Mouse (Mus musculus): Measurements from ENCODE around the gene Adam19. TPM values are rescaled to one million over a fixed set of nuclear protein-coding genes. Genes with fewer than 3 reads are reported as not detected.
A peak's percentile ranks its signal among the peaks of the same experiment; 100 is the strongest.

Gene Adam19
- total and polyA plus RNA-seq, 3 experiments = 3.0 to 9.0 (median 4.5) TPM

DNA sequence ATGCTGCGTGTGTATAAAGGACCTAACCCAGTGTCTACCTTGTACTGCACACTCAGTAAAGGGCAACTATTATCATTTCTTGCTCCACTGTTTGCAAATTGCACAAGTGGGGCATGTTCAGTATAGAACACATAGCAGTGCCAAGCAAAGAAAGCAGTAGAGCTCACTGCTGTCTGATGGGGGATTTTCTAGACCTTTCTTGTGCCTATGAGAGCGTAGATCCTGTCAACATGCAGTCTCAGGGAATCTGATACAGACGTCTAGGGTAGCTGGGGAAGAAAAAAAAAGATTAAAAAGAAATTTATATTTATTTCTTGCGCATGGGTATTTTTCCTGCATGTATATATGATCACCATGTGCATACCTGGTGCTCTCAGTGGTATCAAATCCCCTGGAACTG is 14.4 kb downstream of the Adam19 start:
- Histone ChIP-seq H3K27me3 (replicated peaks) (no peaks in the 10 kb centered on the region), H3K9me3 (replicated peaks; ENCODE audit: low read length) (no peaks in the 10 kb centered on the region), H3K4me1 (ENCODE audit: control insufficient read depth in 1 of 2, insufficient read depth in 2 of 2) (peaks cover 0 to 21% of the 10 kb centered on the region in 2 experiments; a peak in 3 of 4 replicates), H3K36me3 (replicated peaks in 1 of 2; ENCODE audit: control insufficient read depth in 1 of 2, insufficient read depth in 1 of 2, low read length in 1 of 2) (no peaks in the 10 kb centered on the region), H3K79me2 (replicated peaks; ENCODE audit: control insufficient read depth, extremely low read depth, insufficient read depth, poor library complexity, severe bottlenecking) (no peaks in the 10 kb centered on the region), H3K4me3 (replicated peaks in 1 of 3; ENCODE audit: low read depth in 2 of 3, low read length in 2 of 3, poor library complexity in 1 of 3) (no peak overlapping the region), H3K9ac (ENCODE audit: insufficient read depth, low read depth) (no peak overlapping the region), H3K4me2 (ENCODE audit: insufficient read depth, low read depth, poor library complexity, severe bottlenecking) (no peak overlapping the region), H3K27ac (ENCODE audit: insufficient read depth, low read depth) (no peak overlapping the region)
- dilution Hi-C loops (cut with MboI; ENCODE audit: extremely low pct_ligation_motif_present, extremely low pct_unique_long_range_greater_than_20kb, low sequenced_read_pairs) (no loop called here), in situ Hi-C loops (cut with MboI; ENCODE audit: low pct_ligation_motif_present, low pct_unique_long_range_greater_than_20kb, low sequenced_read_pairs) (no loop called here)
- DNase-seq (ENCODE audit: extremely low read depth) = no peak
- TF ChIP-seq BHLHE40 (IDR thresholded peaks at IDR 0.05; ENCODE audit: low read depth, low read length) (no peak), MXI1 (IDR thresholded peaks at IDR 0.05; ENCODE audit: low read depth, low read length) (no peak), CHD1 (IDR thresholded peaks at IDR 0.05; ENCODE audit: low read depth, low read length) (no peak), ELF1 (IDR thresholded peaks at IDR 0.05; ENCODE audit: low read depth, low read length) (no peak), POLR2A (IDR thresholded peaks at IDR 0.05; ENCODE audit: low read depth, low read length) (no peak), MAZ (IDR thresholded peaks at IDR 0.05; ENCODE audit: low read depth, low read length) (no peak), IRF4 (IDR thresholded peaks at IDR 0.05; ENCODE audit: low read depth, low read length) (no peak), TCF12 (IDR thresholded peaks at IDR 0.05; ENCODE audit: low read depth, low read length) (no peak), GABPA (IDR thresholded peaks at IDR 0.05; ENCODE audit: insufficient replicate concordance, low read depth, low read length) (no peak), CTCF (conservative IDR thresholded peaks at IDR 0.05 in 1 of 2, IDR thresholded peaks at IDR 0.05 in 1 of 2; ENCODE audit: low read depth in 2 of 2, low read length in 2 of 2) (no peak), JUND (conservative IDR thresholded peaks at IDR 0.05; ENCODE audit: low read depth, low read length) (no peak), SIN3A (IDR thresholded peaks at IDR 0.05; ENCODE audit: low read length) (no peak), HCFC1 (IDR thresholded peaks at IDR 0.05; ENCODE audit: low read depth, low read length) (no peak), MAFK (IDR thresholded peaks at IDR 0.05; ENCODE audit: insufficient replicate concordance, low read length) (no peak), MAX (IDR thresholded peaks at IDR 0.05; ENCODE audit: low read length) (no peak), PAX5 (IDR thresholded peaks at IDR 0.05; ENCODE audit: low read length) (no peak), ZMIZ1 (IDR thresholded peaks at IDR 0.05; ENCODE audit: low read depth, low read length) (no peak)

DNA sequence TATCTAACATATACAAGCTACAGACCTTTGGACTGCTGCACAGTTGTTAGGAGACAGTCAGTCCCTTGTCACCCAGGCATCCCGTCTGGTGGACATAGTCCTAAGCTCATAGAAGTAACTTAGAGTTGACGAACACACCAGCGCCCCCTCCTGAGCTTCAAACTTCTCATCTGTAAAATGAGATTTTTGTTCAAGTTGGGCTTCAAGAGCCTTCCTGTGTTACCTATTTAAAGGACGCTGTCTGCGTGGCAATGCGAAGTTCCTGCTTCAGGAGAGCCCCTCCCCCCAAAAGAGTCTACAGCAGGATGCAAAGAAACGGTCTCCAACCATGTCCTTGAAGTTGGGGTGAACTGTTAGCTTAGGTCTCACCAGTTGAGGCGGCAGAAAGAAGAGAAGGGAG is 15.0 kb downstream of the Adam19 start:
- H3K9ac ChIP-seq (ENCODE audit: insufficient read depth, low read depth) = no peak overlapping the region
- TF ChIP-seq BHLHE40 (IDR thresholded peaks at IDR 0.05; ENCODE audit: low read depth, low read length) (no peak), CTCF (conservative IDR thresholded peaks at IDR 0.05 in 1 of 2, IDR thresholded peaks at IDR 0.05 in 1 of 2; ENCODE audit: low read depth in 2 of 2, low read length in 2 of 2) (peak in 1 of 2 experiments; percentile 51; a peak in 2 of 4 replicates), SMC3 (IDR thresholded peaks at IDR 0.05; ENCODE audit: low read depth, low read length) (peak; percentile 25; the same call in 1 of the 2 replicates), MEF2A (IDR thresholded peaks at IDR 0.05; ENCODE audit: borderline replicate concordance, low read depth, low read length) (no peak), TCF12 (IDR thresholded peaks at IDR 0.05; ENCODE audit: low read depth, low read length) (no peak), ZKSCAN1 (IDR thresholded peaks at IDR 0.05; ENCODE audit: borderline replicate concordance, low read depth, low read length) (no peak)
- no peak overlapping the region for H3K4me3 ChIP-seq (replicated peaks in 1 of 3; ENCODE audit: low read depth in 2 of 3, low read length in 2 of 3, poor library complexity in 1 of 3)
- in situ Hi-C loops (cut with MboI; ENCODE audit: low pct_ligation_motif_present, low pct_unique_long_range_greater_than_20kb, low sequenced_read_pairs) = no loop called here
- no peaks in the 10 kb centered on the region for H3K79me2 ChIP-seq (replicated peaks; ENCODE audit: control insufficient read depth, extremely low read depth, insufficient read depth, poor library complexity, severe bottlenecking)
- H3K9me3 ChIP-seq (replicated peaks; ENCODE audit: low read length) = no peaks in the 10 kb centered on the region
- no peak for DNase-seq (ENCODE audit: extremely low read depth)
- no peaks in the 10 kb centered on the region for H3K36me3 ChIP-seq (replicated peaks in 1 of 2; ENCODE audit: control insufficient read depth in 1 of 2, insufficient read depth in 1 of 2, low read length in 1 of 2)
- dilution Hi-C loops (cut with MboI; ENCODE audit: extremely low pct_ligation_motif_present, extremely low pct_unique_long_range_greater_than_20kb, low sequenced_read_pairs) = no loop called here
- H3K27me3 ChIP-seq (replicated peaks) = no peaks in the 10 kb centered on the region
- peaks cover 0 to 21% of the 10 kb centered on the region in 2 experiments; a peak in 3 of 4 replicates for H3K4me1 ChIP-seq (ENCODE audit: control insufficient read depth in 1 of 2, insufficient read depth in 2 of 2)
- no peak overlapping the region for H3K4me2 ChIP-seq (ENCODE audit: insufficient read depth, low read depth, poor library complexity, severe bottlenecking)
- no peak overlapping the region for H3K27ac ChIP-seq (ENCODE audit: insufficient read depth, low read depth)
